Mouse (Mus musculus) activated CD4-positive, CD25-positive, alpha-beta regulatory T cell, adult 9 weeks (primary cell): ENCODE results near the gene Shisa2. TPM values are rescaled to one million over a fixed set of nuclear protein-coding genes. Genes with fewer than 3 reads are reported as not detected.

ENCODE experiments used
- polyA plus RNA-seq: library from polyadenylated mRNA; unstranded; fragments of 100-300 nt; shearing (Covaris generic); gene quantifications from one replicate; pipeline ENCODE4 v1.2.1, GENCODE M21; 2017

Gene Shisa2
- not detected for polyA plus RNA-seq

GRCm38 (mm10) chr14:59625158-59625805, at the start of gene Shisa2:
Gene Shisa2 (plus strand): TSS chr14:59625308.

GRCm38 (mm10) chr14:59597398-59598259, 27.5 kb upstream of the Shisa2 start, which contains the start of gene Cdadc1:
Gene Cdadc1 (minus strand): TSS chr14:59597959.

Other genes starting within 250 kb of the Shisa2 start
- gene Phf11c, start 229.9 kb upstream of the Shisa2 start, polyA plus RNA-seq = 27.2 TPM
- 28.6 TPM for gene Setdb2, start 184.4 kb upstream of the Shisa2 start, polyA plus RNA-seq
- gene Cab39l, start 184.3 kb upstream of the Shisa2 start, polyA plus RNA-seq = 59.1 TPM
- 38.4 TPM for gene Cdadc1, start 27.3 kb upstream of the Shisa2 start, polyA plus RNA-seq